Mouse (Mus musculus): ENCODE measurements around the gene Chd4. TPM values are rescaled to one million over a fixed set of nuclear protein-coding genes. Genes with fewer than 3 reads are reported as not detected.

Chd4 gene
- polyA plus RNA-seq, 1 experiment from 2014 or later, result 72.0 TPM

DNA sequence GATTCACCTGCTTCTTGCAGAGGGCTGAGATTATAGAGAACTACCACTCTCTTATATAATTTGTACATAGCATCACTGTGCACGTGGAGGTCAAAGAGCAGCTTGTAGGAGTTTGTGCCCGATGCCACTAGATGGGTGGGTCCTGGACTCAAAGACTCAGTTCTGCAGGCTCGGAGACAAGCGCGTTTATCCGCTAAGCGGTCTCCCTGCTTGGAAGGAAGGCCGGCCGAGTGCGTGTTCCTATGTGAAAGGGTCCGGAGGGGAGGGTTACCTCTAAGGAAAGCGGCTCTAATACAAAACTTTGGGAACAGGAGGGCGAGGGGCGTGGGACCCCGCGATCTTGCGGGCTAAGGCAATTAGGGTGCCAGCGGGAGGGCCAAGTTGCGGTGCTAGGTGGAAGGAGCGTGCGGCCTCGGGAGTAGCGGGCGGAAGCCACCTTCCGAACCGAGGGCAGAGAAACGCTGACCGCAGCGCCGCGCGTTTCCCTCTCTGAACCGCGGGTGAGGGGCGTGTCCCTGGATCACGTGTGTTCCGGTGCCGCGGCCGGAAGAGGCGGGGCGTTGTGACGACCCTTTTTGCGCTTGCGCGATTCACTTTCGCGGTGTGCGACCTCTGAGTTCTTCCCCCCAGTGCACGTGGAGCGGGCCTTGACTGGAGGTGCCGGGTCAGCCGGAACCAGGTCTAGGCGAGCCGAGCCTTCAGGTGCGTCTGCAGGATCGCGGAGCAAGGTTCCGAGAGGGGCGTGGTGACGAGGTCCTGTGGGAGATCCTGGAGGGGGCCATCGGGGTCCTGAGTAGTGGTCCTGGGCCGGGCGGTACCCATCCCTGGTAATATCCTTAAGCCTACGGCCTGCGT, 35.7 kb downstream of the Chd4 start, which contains the start of gene Nop2:
Gene Nop2 (plus strand): TSS at position 608 of the 855 bp plus-strand sequence.
- peaks cover 16% of the 10 kb centered on the region for H3K4me1 ChIP-seq (ENCODE audit: insufficient read depth, low read length)
- WGBS, result under 1% methylated on average over 66 of the region's 66 CpGs
- peak; percentile 95 for ATAC-seq (ENCODE audit: low FRiP score, low TSS enrichment)
- peak within 1 kb of the TSS; percentile 79 for H3K9ac ChIP-seq (replicated peaks; ENCODE audit: low read length)
- H3K4me2 ChIP-seq (replicated peaks; ENCODE audit: low read depth, low read length), result peak within 1 kb of the TSS; percentile 72
- peak within 1 kb of the TSS; percentile 69 for H3K4me3 ChIP-seq (ENCODE audit: low read length)
- H3K27me3 ChIP-seq (ENCODE audit: insufficient read depth, low read length), result no peaks in the 10 kb centered on the region
- H3K36me3 ChIP-seq (ENCODE audit: insufficient read depth, low read length), result peaks cover 63% of the 10 kb centered on the region
- H3K27ac ChIP-seq (ENCODE audit: low read length), result peak within 1 kb of the TSS; percentile 92
- H3K9me3 ChIP-seq (ENCODE audit: low read length), result no peaks in the 10 kb centered on the region

DNA sequence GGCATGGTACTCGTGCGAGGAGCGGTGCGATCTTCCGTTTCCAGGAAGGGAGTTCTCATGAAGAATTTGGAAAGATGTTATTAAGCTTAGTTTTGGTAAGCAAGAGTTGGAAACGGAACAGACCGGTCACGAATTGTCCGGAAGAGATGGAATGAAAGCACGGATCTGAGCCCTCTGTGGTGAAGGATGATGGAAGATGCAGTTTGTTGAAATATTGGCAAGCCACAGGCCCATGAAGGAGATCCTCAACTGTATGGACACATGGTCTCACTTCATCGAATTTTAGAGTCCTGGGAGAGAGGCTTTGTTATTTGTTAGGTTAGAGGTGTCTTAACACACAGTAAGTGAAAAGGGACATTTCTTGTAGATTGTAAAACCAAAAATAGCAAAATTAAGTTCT, 36.7 kb downstream of the Chd4 start:
- no peaks in the 10 kb centered on the region for H3K27me3 ChIP-seq (ENCODE audit: insufficient read depth, low read length)
- H3K4me3 ChIP-seq (ENCODE audit: low read length), result peak overlapping the region; percentile 69
- WGBS, result 5% methylated on average over 11 of the region's 11 CpGs
- H3K4me2 ChIP-seq (replicated peaks; ENCODE audit: low read depth, low read length), result peak overlapping the region; percentile 72
- ATAC-seq (ENCODE audit: low FRiP score, low TSS enrichment), result no peak
- no peak overlapping the region for H3K27ac ChIP-seq (ENCODE audit: low read length)
- H3K9me3 ChIP-seq (ENCODE audit: low read length), result no peaks in the 10 kb centered on the region
- peaks cover 62% of the 10 kb centered on the region for H3K36me3 ChIP-seq (ENCODE audit: insufficient read depth, low read length)
- H3K9ac ChIP-seq (replicated peaks; ENCODE audit: low read length), result peak overlapping the region; percentile 79
- peaks cover 16% of the 10 kb centered on the region for H3K4me1 ChIP-seq (ENCODE audit: insufficient read depth, low read length)

DNA sequence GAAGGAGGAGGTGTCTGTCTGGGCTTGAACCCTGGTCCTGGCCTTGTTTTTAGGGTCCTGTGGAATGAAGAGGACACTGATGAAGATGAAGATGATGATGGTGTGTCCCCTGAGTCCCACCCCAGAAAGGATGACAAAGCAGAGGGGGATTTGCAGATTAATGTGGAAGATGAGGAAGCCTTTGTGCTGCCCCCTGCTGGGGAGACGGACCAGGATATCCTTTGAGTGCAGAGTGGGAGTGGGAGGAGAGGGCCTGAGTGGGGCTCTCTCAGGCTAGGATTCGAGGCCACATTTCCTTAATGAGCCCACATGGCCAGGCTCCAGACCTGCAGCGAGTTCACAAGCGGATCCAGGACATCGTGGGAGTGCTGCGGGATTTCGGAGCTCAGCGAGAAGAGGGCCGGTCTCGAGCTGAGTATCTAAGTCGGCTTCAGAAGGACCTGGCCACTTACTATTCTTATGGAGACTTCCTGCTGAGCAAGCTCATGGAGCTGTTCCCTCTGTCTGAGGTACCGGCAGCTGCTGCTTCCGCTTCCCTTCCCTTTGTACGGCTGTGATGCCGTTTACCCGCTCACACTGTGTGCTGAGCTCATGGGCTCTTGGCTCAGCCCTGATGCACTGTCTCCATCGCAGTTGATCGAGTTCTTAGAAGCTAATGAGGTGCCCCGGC, 41.4 kb downstream of the Chd4 start:
- WGBS, result 86% methylated on average over 18 of the region's 19 CpGs
- ATAC-seq (ENCODE audit: low FRiP score, low TSS enrichment), result no peak
- Histone ChIP-seq H3K27ac (ENCODE audit: low read length) (no peak overlapping the region), H3K9ac (replicated peaks; ENCODE audit: low read length) (no peak overlapping the region), H3K36me3 (ENCODE audit: insufficient read depth, low read length) (peaks cover 75% of the 10 kb centered on the region), H3K27me3 (ENCODE audit: insufficient read depth, low read length) (no peaks in the 10 kb centered on the region), H3K4me1 (ENCODE audit: insufficient read depth, low read length) (peaks cover 13% of the 10 kb centered on the region), H3K4me2 (replicated peaks; ENCODE audit: low read depth, low read length) (no peak overlapping the region), H3K9me3 (ENCODE audit: low read length) (no peaks in the 10 kb centered on the region), H3K4me3 (ENCODE audit: low read length) (no peak overlapping the region)

DNA sequence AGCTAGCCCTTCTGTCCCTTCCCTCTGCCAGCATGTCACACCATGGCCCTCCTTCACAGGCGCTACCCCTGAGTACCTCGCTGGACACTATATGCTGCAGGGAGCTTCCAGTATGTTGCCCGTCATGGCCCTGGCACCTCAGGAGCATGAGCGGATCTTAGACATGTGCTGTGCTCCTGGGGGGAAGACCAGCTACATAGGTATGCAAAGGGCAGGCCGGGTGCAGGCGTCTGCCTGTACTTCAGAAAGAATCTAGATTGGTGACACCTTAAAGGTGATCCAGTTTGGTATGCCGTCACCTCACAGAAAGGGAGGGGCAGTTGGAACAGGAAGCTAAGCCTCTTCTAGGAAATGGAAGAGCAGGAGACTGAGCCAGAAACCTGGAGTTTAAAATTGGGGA, 44.0 kb downstream of the Chd4 start:
- Histone ChIP-seq H3K9me3 (ENCODE audit: low read length) (no peaks in the 10 kb centered on the region), H3K27ac (ENCODE audit: low read length) (no peak overlapping the region), H3K27me3 (ENCODE audit: insufficient read depth, low read length) (no peaks in the 10 kb centered on the region), H3K4me2 (replicated peaks; ENCODE audit: low read depth, low read length) (no peak overlapping the region), H3K36me3 (ENCODE audit: insufficient read depth, low read length) (peaks cover 78% of the 10 kb centered on the region), H3K4me3 (ENCODE audit: low read length) (no peak overlapping the region), H3K9ac (replicated peaks; ENCODE audit: low read length) (no peak overlapping the region), H3K4me1 (ENCODE audit: insufficient read depth, low read length) (peaks cover 5% of the 10 kb centered on the region; the same call in 1 of the 2 replicates)
- ATAC-seq (ENCODE audit: low FRiP score, low TSS enrichment), result no peak
- 94% methylated on average over 7 of the region's 7 CpGs for WGBS

DNA sequence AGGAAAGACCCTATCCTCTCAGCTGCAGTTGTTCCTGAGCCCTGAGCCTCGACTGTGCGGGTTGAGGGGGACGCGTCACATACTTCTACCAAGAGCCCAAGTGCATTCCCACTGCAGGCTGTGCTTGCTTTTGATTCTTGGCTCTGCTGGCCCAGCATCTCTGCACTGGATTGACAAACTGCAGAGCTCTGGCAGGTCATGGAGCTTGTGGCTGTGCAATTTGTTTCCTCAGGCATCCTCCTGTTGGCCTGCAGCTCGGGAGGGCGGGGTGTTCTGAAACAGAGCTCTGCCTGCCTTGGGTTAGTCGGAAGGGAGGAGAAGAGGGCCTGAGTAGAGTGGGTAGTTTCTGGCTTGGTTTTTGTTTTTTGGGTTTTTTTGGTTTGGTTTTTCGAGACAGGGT, 46.7 kb downstream of the Chd4 start:
- H3K36me3 ChIP-seq (ENCODE audit: insufficient read depth, low read length), result peaks cover 55% of the 10 kb centered on the region
- no peaks in the 10 kb centered on the region for H3K9me3 ChIP-seq (ENCODE audit: low read length)
- H3K4me3 ChIP-seq (ENCODE audit: low read length), result no peak overlapping the region
- 96% methylated on average over 8 of the region's 8 CpGs for WGBS
- H3K4me1 ChIP-seq (ENCODE audit: insufficient read depth, low read length), result peaks cover 31% of the 10 kb centered on the region
- H3K27ac ChIP-seq (ENCODE audit: low read length), result no peak overlapping the region
- ATAC-seq (ENCODE audit: low FRiP score, low TSS enrichment), result no peak
- no peak overlapping the region for H3K4me2 ChIP-seq (replicated peaks; ENCODE audit: low read depth, low read length)
- no peak overlapping the region for H3K9ac ChIP-seq (replicated peaks; ENCODE audit: low read length)
- no peaks in the 10 kb centered on the region for H3K27me3 ChIP-seq (ENCODE audit: insufficient read depth, low read length)

DNA sequence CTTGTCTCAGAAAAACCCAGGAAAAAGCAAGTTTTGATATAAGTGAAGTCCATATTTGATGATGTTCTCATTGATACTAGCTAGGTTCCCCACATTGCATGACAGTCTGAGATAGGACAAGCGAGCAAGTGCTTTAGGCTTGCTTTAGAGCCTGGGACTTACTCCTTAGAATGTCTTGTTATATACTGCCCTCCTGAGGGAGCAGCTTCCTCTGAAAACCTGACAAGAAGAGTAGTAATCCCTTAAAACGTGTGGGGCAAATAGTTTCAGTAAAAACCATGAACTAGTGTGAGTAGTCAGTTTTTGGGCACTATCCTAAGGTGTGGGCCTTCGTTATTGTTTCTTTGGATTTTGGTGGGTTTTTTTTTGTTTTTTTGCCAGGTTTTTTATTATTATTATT, 47.3 kb downstream of the Chd4 start:
- Histone ChIP-seq H3K27ac (ENCODE audit: low read length) (no peak overlapping the region), H3K27me3 (ENCODE audit: insufficient read depth, low read length) (no peaks in the 10 kb centered on the region), H3K4me2 (replicated peaks; ENCODE audit: low read depth, low read length) (no peak overlapping the region), H3K4me3 (ENCODE audit: low read length) (no peak overlapping the region), H3K36me3 (ENCODE audit: insufficient read depth, low read length) (peaks cover 50% of the 10 kb centered on the region), H3K4me1 (ENCODE audit: insufficient read depth, low read length) (peaks cover 37% of the 10 kb centered on the region), H3K9ac (replicated peaks; ENCODE audit: low read length) (no peak overlapping the region), H3K9me3 (ENCODE audit: low read length) (no peaks in the 10 kb centered on the region)
- no peak for ATAC-seq (ENCODE audit: low FRiP score, low TSS enrichment)
- WGBS, result 79% methylated on average over 3 of the region's 3 CpGs

DNA sequence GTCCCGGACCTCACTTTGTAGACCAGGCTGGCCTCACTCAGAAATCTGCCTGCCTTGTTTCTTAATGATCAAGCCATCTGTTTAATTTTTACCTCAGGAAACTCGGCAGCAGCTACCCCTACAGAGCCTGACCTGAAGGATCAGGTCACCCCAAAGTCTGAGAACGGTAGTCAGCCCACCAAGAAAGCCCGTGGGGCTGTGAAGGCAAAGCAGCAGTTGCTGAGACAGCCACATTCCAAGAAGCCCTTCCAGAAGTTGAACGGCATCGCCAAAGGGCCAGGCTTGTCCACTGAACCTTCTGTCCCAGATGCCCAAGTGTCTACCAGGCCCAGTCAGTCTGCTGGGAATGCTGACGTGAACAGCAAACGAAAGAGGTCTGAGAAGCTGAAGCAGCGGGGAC, 48.1 kb downstream of the Chd4 start:
- no peaks in the 10 kb centered on the region for H3K9me3 ChIP-seq (ENCODE audit: low read length)
- WGBS, result 76% methylated on average over 9 of the region's 9 CpGs
- no peak overlapping the region for H3K27ac ChIP-seq (ENCODE audit: low read length)
- no peak overlapping the region for H3K4me2 ChIP-seq (replicated peaks; ENCODE audit: low read depth, low read length)
- H3K9ac ChIP-seq (replicated peaks; ENCODE audit: low read length), result no peak overlapping the region
- H3K4me3 ChIP-seq (ENCODE audit: low read length), result no peak overlapping the region
- no peak for ATAC-seq (ENCODE audit: low FRiP score, low TSS enrichment)
- H3K36me3 ChIP-seq (ENCODE audit: insufficient read depth, low read length), result peaks cover 46% of the 10 kb centered on the region
- peaks cover 45% of the 10 kb centered on the region for H3K4me1 ChIP-seq (ENCODE audit: insufficient read depth, low read length)
- no peaks in the 10 kb centered on the region for H3K27me3 ChIP-seq (ENCODE audit: insufficient read depth, low read length)

DNA sequence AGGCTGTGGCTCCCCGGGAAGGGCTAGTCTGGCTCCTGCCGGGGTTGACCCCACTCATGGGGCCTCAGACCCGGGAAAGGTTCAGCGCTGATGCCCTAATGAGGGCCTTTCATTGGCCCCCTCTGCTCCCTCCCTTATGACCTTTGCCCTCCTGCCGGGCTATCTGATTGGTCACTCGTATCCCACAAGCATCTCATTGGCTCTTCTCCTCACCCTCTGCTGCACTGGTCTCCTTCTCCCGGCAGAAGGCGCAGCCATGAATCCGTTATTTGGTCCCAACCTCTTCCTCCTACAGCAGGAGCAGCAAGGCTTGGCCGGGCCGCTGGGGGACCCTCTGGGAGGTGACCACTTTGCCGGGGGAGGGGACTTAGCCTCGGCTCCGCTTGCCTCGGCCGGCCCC, 49.2 kb downstream of the Chd4 start, which contains the start of gene Iffo1:
Gene Iffo1 (plus strand): TSS at position 241 of the 400 bp plus-strand sequence.
- H3K27ac ChIP-seq (ENCODE audit: low read length), result peak within 1 kb of the TSS; percentile 83
- H3K36me3 ChIP-seq (ENCODE audit: insufficient read depth, low read length), result peaks cover 35% of the 10 kb centered on the region
- H3K27me3 ChIP-seq (ENCODE audit: insufficient read depth, low read length), result no peaks in the 10 kb centered on the region
- peak; percentile 89 for ATAC-seq (ENCODE audit: low FRiP score, low TSS enrichment)
- H3K4me3 ChIP-seq (ENCODE audit: low read length), result peak within 1 kb of the TSS; percentile 68
- H3K4me2 ChIP-seq (replicated peaks; ENCODE audit: low read depth, low read length), result peak within 1 kb of the TSS; percentile 79
- WGBS, result 0% methylated on average over 16 of the region's 16 CpGs
- peaks cover 56% of the 10 kb centered on the region for H3K4me1 ChIP-seq (ENCODE audit: insufficient read depth, low read length)
- H3K9me3 ChIP-seq (ENCODE audit: low read length), result no peaks in the 10 kb centered on the region
- peak within 1 kb of the TSS; percentile 77 for H3K9ac ChIP-seq (replicated peaks; ENCODE audit: low read length)

DNA sequence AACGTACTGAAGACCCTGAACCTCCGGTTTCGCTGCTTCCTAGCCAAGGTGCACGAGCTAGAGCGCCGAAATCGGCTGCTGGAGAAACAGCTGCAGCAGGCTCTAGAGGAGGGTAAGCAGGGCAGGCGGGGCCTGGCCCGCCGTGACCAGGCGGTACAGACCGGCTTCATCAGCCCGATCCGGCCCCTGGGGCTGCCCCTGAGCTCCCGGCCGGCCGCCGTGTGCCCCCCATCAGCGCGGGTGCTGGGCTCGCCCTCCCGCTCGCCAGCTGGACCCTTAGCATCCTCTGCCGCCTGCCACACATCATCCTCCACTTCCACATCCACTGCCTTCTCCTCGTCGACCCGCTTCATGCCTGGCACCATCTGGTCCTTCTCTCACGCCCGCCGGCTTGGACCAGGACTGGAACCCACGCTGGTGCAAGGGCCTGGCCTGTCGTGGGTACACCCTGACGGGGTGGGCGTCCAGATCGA, 49.7 kb downstream of the Chd4 start:
- WGBS, result 1% methylated on average over 34 of the region's 35 CpGs
- Histone ChIP-seq H3K4me3 (ENCODE audit: low read length) (peak overlapping the region; percentile 68), H3K36me3 (ENCODE audit: insufficient read depth, low read length) (peaks cover 31% of the 10 kb centered on the region), H3K27ac (ENCODE audit: low read length) (peak overlapping the region; percentile 83), H3K9ac (replicated peaks; ENCODE audit: low read length) (peak overlapping the region; percentile 77), H3K9me3 (ENCODE audit: low read length) (no peaks in the 10 kb centered on the region), H3K4me1 (ENCODE audit: insufficient read depth, low read length) (peaks cover 56% of the 10 kb centered on the region), H3K27me3 (ENCODE audit: insufficient read depth, low read length) (no peaks in the 10 kb centered on the region), H3K4me2 (replicated peaks; ENCODE audit: low read depth, low read length) (peak overlapping the region; percentile 79)
- peak; percentile 66 for ATAC-seq (ENCODE audit: low FRiP score, low TSS enrichment)

Measured in kidney, embryonic 16.5 days (tissue).